Mouse (Mus musculus): ENCODE data around the gene Usp3.

DNA sequence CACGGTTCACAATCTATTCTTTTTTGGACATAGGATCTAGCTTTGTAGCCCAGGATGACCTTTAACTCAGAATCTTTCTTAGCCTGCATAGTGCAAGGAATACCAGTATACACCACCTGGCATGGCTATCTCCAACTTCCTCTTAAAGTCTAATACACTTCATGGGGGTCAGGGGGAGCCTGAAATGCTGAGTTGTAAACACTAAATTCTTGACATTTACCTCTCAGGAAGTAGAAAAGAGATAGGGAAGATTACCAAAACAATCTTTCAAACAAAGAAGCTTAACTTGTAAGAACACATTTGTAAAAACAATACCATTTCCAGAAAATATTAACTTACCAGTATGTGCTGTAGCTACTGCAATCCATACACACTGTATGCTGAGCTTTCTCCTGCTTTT lies 30.7 kb downstream of the Usp3 start:
- TF ChIP-seq CTCF (IDR thresholded peaks at IDR 0.05; ENCODE audit: borderline replicate concordance, control insufficient read depth, extremely low read depth, insufficient read depth, low read length, poor library complexity) (no peak), POLR2A (IDR thresholded peaks at IDR 0.05; ENCODE audit: control insufficient read depth, extremely low read depth, insufficient read depth, low read length, poor library complexity) (no peak)
